Mouse (Mus musculus) cerebellum, adult 9-10 months (tissue): ENCODE data around the gene Ccl25.
"Not testable (repeated sequence)": the region's sequence is repeated elsewhere in the genome, so short reads cannot be mapped to it uniquely, and the experiment has no call there.

ENCODE experiments used
- DNase-seq: peaks from one replicate; pipeline ENCODE4 v3.0.0; 2022

Ccl25 gene

DNA sequence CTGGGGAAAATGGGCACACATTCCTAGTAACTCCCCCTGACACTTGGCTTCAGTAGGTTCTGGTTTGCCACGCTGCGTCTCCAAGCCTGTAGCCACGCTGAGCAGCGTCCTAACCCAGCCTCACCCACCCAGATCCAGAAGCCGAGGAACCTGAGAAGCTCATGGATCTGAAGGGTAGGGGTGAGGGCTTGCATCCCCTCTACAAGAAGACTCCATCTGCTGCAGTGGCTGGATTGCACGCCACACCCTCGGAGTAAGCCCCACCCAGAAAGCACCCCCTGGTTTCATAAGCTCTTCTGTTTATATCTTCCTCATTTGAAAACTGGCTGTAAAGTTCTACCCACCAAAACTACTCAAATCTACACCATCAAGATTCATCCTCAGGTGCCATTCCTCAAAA lies 22.7 kb downstream of the Ccl25 start:
- DNase-seq, result no peak

DNA sequence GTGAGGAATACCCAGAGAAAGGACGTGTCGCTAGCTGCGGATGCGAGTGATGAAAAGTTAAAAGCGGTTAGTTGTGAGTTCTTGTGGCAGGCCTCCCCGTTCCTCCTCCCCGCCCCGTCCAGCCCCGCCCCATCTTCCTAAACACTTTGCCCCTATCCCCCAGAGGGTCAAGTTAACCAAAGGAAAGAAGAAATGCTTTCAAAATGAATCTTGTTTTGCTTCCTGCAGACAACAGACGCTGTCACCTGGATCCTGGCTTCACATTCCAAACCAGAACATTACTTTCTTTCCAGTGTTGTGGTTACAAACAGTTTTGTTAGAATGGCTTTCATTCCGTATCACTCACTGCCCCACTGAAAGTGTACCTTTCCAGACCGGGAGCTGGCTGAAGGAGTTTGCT lies 23.3 kb downstream of the Ccl25 start:
- no peak for DNase-seq

DNA sequence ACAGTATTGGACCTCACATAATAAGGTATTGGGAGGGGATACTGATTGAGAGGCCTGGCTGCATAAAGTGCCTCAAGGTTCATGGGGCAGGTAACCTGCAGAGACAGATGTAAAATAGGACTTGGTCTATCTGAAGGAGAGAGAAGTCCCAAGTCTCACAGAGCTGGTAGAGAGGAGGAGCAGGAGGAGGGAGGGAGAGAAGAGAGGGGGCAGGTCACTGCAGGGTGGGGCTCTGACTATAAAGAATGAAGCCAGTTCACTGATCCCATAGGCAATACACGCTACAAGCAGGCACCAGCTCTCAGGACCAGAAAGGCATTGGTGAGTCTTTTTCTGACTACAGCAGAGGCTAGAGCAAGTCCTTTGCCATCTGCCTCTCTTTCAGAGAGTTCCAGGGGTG lies 24.3 kb downstream of the Ccl25 start:
- no peak for DNase-seq

DNA sequence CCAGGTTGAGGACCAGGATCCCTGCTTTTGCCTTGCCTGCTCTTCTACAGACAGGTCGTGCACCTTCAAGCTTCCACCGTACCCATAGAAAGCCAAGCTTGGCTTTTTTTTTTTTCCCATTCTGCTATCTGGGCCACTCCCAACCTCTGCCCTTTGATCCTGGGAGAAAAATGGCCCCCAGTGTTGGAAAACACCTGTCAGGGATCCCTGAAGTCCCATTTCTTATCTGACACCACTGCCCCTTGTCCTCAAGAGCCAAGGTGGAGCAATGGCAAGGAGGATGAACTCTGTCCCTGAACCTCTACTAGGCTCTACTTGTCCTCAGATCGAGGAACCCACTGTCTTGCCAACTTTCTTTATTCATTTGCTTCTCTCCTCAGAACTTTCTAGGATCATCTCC lies 25.6 kb downstream of the Ccl25 start:
- DNase-seq, result no peak

DNA sequence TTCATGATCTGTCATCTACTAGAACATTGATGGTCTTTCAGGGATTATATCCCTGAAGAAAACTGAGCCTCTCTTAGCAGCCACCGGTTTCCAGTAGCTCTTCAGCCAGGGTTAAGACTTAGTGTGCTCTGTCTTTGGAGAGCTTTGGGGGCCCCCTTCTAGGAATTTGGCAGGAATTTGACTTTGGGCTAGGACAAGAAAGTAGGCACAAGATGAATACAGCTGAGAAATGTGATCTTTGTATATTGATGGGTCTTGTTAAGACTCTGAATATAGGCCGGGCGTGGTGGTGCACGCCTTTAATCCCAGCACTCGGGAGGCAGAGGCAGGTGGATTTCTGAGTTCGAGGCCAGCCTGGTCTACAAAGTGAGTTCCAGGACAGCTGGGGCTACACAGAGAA lies 27.6 kb downstream of the Ccl25 start:
- DNase-seq, result not testable (repeated sequence)

DNA sequence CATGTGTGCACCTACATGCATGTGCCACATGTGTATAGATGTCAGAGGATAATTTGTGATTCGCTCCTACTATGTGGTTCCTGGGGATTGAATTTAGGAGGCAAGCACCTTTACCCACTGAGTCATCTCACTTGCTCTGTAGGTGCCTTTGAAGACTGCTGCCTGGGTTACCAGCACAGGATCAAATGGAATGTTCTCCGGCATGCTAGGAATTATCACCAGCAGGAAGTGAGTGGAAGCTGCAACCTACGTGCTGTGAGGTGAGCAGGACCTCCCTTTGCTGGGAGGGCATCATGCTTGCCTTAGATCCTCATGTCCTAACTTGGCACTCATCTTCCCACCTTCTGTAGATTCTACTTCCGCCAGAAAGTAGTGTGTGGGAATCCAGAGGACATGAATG lies 28.7 kb downstream of the Ccl25 start:
- DNase-seq, result no peak

DNA sequence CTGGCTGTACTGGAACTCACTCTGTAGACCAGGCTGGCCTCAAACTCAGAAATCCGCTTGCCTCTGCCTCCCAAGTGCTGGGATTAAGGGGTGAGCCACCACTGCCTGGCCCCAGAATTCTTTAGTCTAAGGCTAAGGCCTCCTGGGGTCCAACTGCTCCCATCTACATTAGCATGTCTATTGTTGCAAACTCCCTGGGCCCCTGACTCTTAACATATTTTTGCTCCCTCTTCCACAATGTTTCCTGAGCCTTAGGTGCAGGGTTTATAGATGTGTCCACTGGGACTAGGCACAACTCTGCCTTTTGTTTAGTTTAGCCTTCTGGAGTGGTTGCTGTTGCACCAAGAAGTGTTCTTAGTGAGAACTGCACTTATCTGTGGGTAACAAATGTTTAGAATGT lies 29.5 kb downstream of the Ccl25 start:
- no peak for DNase-seq

DNA sequence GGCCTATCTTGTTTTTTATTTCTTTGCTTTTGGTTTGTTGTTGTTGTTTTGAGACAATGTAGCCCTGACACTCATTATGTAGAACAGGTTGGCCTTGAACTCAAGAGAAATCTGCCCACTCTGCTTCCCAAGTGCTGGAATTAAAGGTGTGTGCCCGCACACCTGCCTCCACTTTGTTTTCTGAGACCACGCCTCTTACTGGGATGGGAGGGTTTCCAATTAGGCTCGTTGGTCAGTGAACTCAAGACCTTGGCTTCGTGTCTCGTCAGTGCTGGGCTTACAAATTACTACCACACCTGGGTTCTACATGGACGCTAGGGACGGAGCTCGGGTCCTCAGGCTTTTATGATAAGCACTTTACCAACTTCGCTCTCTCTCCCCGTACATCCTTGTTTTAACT lies 30.4 kb downstream of the Ccl25 start:
- DNase-seq, result no peak

DNA sequence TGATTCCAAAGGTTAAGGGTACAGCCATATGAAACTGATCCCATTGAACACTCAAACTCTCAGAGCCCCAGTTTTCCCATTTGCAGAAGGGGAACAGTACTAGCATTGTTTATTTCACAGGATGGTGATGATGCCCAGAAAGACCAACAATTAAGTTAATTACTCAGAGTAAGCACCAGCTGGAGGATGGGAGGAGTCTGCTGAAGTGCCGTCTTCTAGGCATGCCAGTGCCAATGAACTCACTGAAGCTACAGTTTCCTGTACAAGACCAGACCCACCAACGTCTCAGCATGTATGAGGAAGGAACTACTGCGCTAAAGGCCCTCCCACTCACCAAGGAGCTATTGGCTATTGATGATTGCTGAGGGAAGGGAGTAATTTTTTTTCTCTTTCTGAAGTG lies 34.4 kb downstream of the Ccl25 start:
- DNase-seq, result no peak

DNA sequence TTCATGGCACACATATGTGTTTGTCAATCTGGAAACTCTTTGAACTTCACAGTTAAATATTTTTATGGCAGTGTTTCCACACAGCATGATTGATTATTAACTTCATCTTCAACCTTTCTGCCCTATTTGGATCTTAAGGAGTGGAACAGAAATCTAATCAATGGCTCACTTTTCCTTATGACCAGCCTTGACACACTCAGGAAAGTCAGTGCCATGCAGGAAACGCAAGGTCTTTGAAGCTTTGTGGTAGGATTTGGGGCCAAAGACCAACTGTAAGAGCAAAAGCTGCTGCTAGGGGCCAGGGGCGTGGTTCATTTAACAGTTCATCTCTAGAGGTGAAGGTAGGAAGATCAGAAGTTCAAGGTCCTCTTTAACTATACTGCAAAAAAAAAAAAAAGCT lies 35.9 kb downstream of the Ccl25 start:
- no peak for DNase-seq

DNA sequence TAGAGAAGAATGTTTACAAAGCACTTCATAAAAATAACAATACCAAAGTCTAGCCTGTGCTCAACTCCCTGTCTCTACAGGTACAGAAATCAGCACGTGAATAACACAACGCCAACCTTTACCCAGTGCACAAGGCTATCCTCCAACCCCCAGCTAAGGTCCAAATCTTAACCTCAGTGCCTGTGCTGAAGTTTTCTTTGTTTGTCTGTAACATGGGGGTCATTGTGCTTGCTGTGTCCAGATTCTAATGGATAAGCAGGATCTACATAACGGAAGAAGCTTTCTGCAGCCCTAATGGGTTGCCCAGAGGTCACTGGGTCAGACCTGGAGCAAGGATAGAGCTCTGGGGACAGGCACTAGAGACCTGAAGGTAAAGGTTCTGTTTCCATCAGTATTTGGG lies 41.2 kb downstream of the Ccl25 start:
- DNase-seq, result no peak

DNA sequence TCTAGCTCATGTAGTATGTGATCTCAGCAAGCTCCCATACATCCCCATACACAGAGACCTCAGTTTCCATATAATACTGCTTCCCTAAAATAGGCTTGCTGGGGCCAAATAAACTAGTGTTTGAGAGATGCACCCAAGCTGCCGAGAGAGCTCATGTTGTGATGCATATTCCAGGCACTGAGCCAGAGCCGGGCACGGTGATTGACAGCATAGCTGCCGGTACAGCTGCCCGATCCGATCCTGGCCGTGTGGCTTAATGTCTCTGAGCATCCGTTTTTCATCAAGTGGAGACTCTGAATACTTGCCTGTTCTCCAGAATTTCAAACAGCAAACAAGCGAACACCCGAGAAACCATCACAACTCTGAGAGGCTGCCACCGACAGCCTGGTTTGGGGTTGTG lies 42.8 kb downstream of the Ccl25 start:
- no peak for DNase-seq

DNA sequence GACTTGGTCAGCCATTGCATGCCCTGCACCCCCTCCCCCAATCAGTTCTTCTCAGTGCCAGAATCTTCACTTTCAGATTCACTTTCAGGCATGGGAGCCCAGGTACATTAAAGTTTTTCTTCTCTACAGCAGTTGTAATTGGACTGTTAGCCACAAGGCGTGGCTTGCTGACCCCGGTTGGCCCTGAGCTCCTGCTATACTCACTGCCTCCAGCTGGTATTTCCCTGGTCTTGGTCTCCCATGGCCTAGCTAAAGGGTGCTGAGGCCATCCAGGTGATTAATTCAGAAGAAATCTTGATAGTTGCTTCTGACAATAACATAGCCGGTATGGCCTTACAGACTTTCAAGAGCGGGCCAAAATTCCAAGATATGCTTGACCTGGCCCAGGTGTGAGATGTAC lies 43.5 kb downstream of the Ccl25 start:
- no peak for DNase-seq

DNA sequence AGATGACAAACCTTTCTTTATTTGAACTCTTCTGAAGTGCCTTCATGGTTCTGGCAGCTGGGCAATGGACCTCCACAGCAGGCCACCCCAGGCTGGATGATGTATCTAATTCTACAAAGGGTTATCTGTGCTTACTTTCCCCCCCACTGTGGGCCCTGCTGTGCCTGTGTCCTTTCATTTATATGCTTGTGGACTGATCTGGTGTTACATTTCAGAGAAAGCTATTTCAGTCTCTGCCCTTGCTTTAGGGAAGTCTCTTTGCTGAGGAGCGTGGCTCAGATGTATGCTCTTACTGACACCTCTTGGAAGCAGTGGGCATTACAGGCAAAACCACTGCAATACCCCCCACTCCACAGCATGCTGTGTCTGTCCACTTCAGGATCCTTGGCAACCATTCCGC lies 45.1 kb downstream of the Ccl25 start:
- no peak for DNase-seq

DNA sequence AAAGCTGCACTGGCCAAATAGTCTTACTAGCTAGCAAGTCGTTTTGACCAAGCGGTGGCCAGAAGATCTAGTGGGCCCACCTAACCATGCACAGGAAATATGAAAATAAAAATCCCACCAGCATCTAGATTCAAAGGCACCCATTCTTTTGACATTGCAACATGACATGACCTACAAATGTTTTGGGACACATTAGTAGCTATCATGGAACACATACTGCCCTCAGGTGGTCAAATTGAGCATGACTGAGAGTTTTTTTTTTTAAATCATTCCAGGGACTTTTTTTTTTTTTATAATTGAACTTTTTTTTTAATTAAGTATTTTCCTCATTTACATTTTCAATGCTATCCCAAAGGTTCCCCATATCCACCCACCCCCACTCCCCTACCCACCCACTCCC lies 47.6 kb downstream of the Ccl25 start:
- peak; percentile 5 for DNase-seq

DNA sequence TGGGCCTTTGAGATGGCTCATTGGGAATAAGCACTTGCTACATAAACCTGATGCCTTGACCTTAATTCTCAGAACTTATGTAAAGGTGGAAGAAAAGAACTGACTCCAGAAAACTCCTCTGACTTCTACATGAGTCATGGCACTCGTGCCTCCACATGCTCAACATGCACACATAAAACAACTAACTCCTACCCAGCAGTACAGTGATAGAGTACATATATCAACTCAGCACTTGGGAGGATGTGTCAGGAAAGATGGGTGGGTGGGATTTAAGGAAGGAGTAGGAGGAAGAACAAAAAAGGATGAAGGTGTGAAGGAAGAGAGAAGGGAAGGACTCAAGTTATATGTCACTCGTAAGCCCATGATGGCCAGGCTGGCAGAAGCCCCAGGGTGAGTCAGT lies 76.4 kb downstream of the Ccl25 start:
- no peak for DNase-seq

DNA sequence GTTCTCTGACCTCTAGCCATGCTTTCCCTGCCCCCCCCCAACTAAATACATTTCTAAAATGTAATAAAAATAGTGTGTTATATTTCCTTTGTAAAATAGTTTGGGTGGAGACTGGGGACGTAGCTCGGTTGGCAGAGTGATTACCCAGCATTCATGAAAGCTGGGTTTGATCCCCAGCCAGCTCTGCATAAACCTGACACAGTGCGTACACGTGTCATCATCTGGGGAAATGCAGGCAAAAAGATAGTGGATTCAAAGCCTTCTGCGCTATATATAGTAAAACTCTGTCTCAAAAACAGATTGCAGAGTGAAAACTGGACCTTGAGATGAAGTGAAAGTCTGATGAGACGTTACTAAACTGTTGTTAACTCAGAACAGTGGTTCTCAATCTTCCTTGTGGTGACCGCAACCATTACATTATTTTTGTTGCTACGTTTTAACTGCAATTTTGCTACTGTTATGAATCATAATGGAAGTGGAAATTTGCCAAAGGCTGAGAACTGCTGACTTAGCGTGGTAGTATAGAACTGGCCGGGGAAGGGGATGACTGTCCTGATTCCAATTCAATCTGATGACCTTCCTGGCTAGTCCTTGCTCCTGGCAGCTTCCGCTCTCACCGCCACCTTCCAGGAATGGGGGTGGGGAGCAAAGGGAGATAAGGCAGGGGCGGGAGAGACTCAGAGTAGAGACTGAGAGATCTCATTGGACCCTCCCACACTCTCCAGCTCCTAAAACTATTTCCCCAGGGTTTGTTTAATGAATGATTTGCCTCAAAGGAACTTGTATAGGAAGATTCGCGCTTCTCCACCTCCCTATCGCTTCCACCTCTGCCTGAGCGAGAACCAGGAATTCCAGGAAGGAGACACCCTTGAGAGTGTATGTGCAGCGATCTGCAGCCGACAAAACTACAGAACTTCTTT lies 79.2 kb downstream of the Ccl25 start:
- DNase-seq, result no peak

DNA sequence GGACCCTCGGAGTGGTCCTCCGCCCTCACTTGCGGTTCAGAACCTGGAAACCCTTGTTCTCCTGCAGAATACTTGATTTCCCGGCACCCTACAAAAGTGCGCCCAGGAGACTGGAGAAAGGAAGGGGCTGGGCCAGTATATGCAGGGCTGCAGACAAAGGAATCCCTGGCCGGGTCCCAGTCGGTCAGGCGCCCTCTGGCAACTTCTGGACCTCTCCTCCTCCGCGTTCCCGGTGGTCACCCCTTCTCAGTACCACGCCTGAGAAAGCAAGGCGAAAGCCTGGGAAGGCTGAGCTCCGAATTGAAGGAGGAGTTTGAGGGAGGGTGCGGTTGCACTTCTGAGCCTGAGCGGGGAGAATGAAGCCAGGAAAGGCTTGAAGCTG lies 79.9 kb downstream of the Ccl25 start:
- no peak for DNase-seq

DNA sequence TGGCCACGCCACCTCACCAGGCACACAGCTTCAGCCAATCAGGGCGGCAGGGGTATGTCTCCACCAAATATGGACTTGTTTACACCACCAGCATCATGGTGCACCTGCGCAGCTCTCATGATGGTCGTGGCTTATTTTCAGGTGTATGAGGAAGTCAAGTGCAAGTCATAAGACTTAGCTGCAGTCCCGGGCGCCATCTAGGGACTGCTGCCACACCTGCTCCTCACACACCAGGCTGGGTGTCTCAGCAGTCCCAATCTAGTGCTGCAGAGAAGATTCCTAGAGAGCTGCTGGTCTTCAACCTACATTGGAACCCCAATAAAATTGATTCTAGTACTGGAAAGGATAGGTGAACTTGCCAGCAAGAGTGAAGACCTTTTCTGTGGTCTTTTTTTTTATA lies 83.4 kb downstream of the Ccl25 start:
- DNase-seq, result not testable (repeated sequence)
